Mouse (Mus musculus) cerebellum, adult 8-10 months (tissue): Measurements from ENCODE around the gene Ppwd1.
"Not testable (repeated sequence)": the region's sequence is repeated elsewhere in the genome, so short reads cannot be mapped to it uniquely, and the experiment has no call there.

ENCODE experiments used
- DNase-seq: peaks from one replicate; pipeline ENCODE4 v3.0.0; 2022

The Ppwd1 gene

GRCm38 (mm10) chr13:104228384-104229066 lies at the start of gene Ppwd1, which contains the start of gene Cenpk:
Gene Ppwd1 (minus strand): TSS chr13:104228843.
Gene Cenpk (plus strand): TSS chr13:104228611.
- DNase-seq, result peak; percentile 94

- no peak for DNase-seq
Measured at GRCm38 (mm10) chr13:104258997-104259396, 30.4 kb upstream of the Ppwd1 start.

GRCm38 (mm10) chr13:104229181-104229580 lies 538 bp upstream of the Ppwd1 start:
- DNase-seq, result no peak

- no peak for DNase-seq
Measured at GRCm38 (mm10) chr13:104227478-104227877, 1.2 kb downstream of the Ppwd1 start.

- no peak for DNase-seq
Measured at GRCm38 (mm10) chr13:104204313-104204712, 24.3 kb downstream of the Ppwd1 start.

- DNase-seq, result not testable (repeated sequence)
Measured at GRCm38 (mm10) chr13:104195891-104196290, 32.8 kb downstream of the Ppwd1 start.

- DNase-seq, result no peak
Measured at GRCm38 (mm10) chr13:104187357-104187756, 41.3 kb downstream of the Ppwd1 start.

- no peak for DNase-seq
Measured at GRCm38 (mm10) chr13:104179176-104179888, 49.3 kb downstream of the Ppwd1 start.

GRCm38 (mm10) chr13:104178650-104179121 lies 50.0 kb downstream of the Ppwd1 start, which contains the start of gene Trim23:
Gene Trim23 (plus strand): TSS chr13:104178797.
- peak; percentile 97 for DNase-seq

GRCm38 (mm10) chr13:104177796-104178649 lies 50.6 kb downstream of the Ppwd1 start, which contains the start of gene Trappc13:
Gene Trappc13 (minus strand): TSS chr13:104178469.
- DNase-seq, result no peak

GRCm38 (mm10) chr13:104176874-104177273 lies 51.8 kb downstream of the Ppwd1 start:
- DNase-seq, result no peak

- DNase-seq, result no peak
Measured at GRCm38 (mm10) chr13:104172498-104172897, 56.1 kb downstream of the Ppwd1 start.

- no peak for DNase-seq
Measured at GRCm38 (mm10) chr13:104171711-104172110, 56.9 kb downstream of the Ppwd1 start.

GRCm38 (mm10) chr13:104155686-104156085 lies 73.0 kb downstream of the Ppwd1 start:
- no peak for DNase-seq
